Mouse (Mus musculus): Measurements from ENCODE around the gene Fbxo46.
A peak's percentile ranks its signal among the peaks of the same experiment; 100 is the strongest.

Gene Fbxo46

GRCm38 (mm10) chr7:19165656-19166423 lies 46.2 kb downstream of the Fbxo46 start, which contains the start of gene Gipr:
Gipr (minus strand) TSS chr7:19166127.
- no peak for DNase-seq (ENCODE audit: low spot score in 2 of 2)

- DNase-seq (ENCODE audit: low spot score in 2 of 2), result no peak
Observed at GRCm38 (mm10) chr7:19166990-19167389, 47.3 kb downstream of the Fbxo46 start.

- no peak for DNase-seq (ENCODE audit: low spot score in 2 of 2)
Observed at GRCm38 (mm10) chr7:19169506-19169905, 49.8 kb downstream of the Fbxo46 start.

GRCm38 (mm10) chr7:19170142-19170541 lies 50.5 kb downstream of the Fbxo46 start:
- peak; percentile 69 to 70 for DNase-seq (ENCODE audit: low spot score in 2 of 2)

- DNase-seq (ENCODE audit: low spot score in 2 of 2), result no peak
Observed at GRCm38 (mm10) chr7:19171831-19172230, 52.2 kb downstream of the Fbxo46 start.

- peak; percentile 78 to 86 for DNase-seq (ENCODE audit: low spot score in 2 of 2)
Observed at GRCm38 (mm10) chr7:19172874-19173273, 53.2 kb downstream of the Fbxo46 start.

- DNase-seq (ENCODE audit: low spot score in 2 of 2), result peak; percentile 79 to 85
Observed at GRCm38 (mm10) chr7:19175708-19176515, 56.3 kb downstream of the Fbxo46 start, which contains the start of gene Eml2. Eml2 (plus strand) TSS chr7:19176421.

GRCm38 (mm10) chr7:19176516-19176947 lies 56.9 kb downstream of the Fbxo46 start:
- DNase-seq (ENCODE audit: low spot score in 2 of 2), result no peak

- no peak for DNase-seq (ENCODE audit: low spot score in 2 of 2)
Observed at GRCm38 (mm10) chr7:19177216-19177615, 57.6 kb downstream of the Fbxo46 start.

GRCm38 (mm10) chr7:19178035-19178434 lies 58.4 kb downstream of the Fbxo46 start:
- DNase-seq (ENCODE audit: low spot score in 2 of 2), result no peak

- peak in 1 of 2 experiments; percentile 80 for DNase-seq (ENCODE audit: low spot score in 2 of 2)
Observed at GRCm38 (mm10) chr7:19178443-19179092, 58.9 kb downstream of the Fbxo46 start.

GRCm38 (mm10) chr7:19179173-19179572 lies 59.5 kb downstream of the Fbxo46 start:
- DNase-seq (ENCODE audit: low spot score in 2 of 2), result peak in 1 of 2 experiments; percentile 76

- no peak for DNase-seq (ENCODE audit: low spot score in 2 of 2)
Observed at GRCm38 (mm10) chr7:19179936-19180335, 60.3 kb downstream of the Fbxo46 start.

GRCm38 (mm10) chr7:19180862-19181429 lies 61.3 kb downstream of the Fbxo46 start:
- no peak for DNase-seq (ENCODE audit: low spot score in 2 of 2)

GRCm38 (mm10) chr7:19184250-19184649 lies 64.6 kb downstream of the Fbxo46 start:
- no peak for DNase-seq (ENCODE audit: low spot score in 2 of 2)

GRCm38 (mm10) chr7:19184758-19185157 lies 65.1 kb downstream of the Fbxo46 start:
- DNase-seq (ENCODE audit: low spot score in 2 of 2), result no peak

Data from frontal cortex, postnatal 10 days (tissue).